Mouse (Mus musculus) bone marrow macrophage, adult 2 months (primary cell): ENCODE results near the gene Slc22a23. TPM values are rescaled to one million over a fixed set of nuclear protein-coding genes. Genes with fewer than 3 reads are reported as not detected.

Experiments
- H3K27ac ChIP-seq: 2 replicates; pipeline ENCODE4 v1.5.1; 2012; ENCODE audit warnings: low read depth, low read length; ENCODE audit not compliant: insufficient read depth
- H3K4me1 ChIP-seq: 2 replicates; pipeline ENCODE4 v1.6.1; 2012; ENCODE audit warnings: low read length; ENCODE audit not compliant: control insufficient read depth, insufficient read depth
- H3K4me3 ChIP-seq: 2 replicates; pipeline ENCODE4 v1.5.1; 2012; ENCODE audit warnings: mild to moderate bottlenecking, low read length, moderate library complexity; ENCODE audit not compliant: insufficient read depth
- CTCF ChIP-seq: IDR thresholded peaks from 2 replicates; pipeline ENCODE4 v1.5.1; 2012; ENCODE audit warnings: low read depth, mild to moderate bottlenecking, low read length, moderate library complexity
- POLR2A ChIP-seq: IDR thresholded peaks from 2 replicates; pipeline ENCODE4 v1.6.1; 2012; ENCODE audit warnings: mild to moderate bottlenecking, low read depth, low read length, borderline replicate concordance
- polyA plus RNA-seq: library from polyadenylated mRNA; stranded (reverse); fragments of >200 nt; gene quantifications from 2 replicates; pipeline ENCODE4 v1.2.4, GENCODE M21; 2012; ENCODE audit not compliant: missing spikeins, insufficient read depth, insufficient read length

Slc22a23 gene
- polyA plus RNA-seq, 1 experiment: not detected

DNA sequence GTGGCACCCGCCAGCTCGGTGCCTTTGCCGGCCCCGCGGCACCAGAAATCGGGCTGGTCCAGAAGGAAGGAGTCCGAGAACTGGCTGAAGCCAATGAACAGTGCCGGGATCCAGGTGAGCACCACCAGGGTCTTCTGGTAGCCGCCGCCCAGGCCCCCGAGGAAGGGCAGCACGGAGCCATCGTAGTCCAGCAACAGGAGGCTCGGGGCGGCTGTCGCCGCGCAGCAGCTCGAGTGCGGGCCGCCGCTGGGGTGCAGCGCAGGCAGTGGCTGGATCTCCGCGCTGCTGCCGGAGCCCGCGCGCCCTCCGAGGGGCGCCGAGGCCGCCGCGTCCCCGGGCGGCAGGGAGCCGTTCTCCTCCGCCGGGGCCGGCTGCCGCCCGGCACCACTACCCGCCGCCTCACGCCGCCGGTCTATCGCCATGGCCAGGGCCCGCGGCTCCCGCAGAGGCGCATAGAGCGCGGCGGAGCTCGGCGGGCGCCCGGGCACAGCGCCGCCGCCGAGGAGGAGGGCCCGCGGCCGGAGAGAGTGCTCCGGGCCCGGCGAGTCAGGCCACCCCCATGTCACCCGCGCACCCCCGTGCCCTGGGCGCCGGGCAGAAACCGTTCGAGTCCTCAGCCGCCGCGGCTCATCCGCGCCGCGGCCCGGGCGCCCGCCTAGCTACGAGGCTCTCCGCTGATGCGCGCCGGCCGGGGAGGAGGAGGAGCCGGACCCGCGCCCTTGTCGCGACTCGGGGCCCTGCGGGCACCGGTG, 430 bp downstream of the Slc22a23 start:
- Histone ChIP-seq H3K4me3 (peak overlapping the region; percentile 56), H3K4me1 (no peaks in the 10 kb centered on the region), H3K27ac (no peak overlapping the region)
- no peak for TF ChIP-seq POLR2A
- no peak for TF ChIP-seq CTCF

DNA sequence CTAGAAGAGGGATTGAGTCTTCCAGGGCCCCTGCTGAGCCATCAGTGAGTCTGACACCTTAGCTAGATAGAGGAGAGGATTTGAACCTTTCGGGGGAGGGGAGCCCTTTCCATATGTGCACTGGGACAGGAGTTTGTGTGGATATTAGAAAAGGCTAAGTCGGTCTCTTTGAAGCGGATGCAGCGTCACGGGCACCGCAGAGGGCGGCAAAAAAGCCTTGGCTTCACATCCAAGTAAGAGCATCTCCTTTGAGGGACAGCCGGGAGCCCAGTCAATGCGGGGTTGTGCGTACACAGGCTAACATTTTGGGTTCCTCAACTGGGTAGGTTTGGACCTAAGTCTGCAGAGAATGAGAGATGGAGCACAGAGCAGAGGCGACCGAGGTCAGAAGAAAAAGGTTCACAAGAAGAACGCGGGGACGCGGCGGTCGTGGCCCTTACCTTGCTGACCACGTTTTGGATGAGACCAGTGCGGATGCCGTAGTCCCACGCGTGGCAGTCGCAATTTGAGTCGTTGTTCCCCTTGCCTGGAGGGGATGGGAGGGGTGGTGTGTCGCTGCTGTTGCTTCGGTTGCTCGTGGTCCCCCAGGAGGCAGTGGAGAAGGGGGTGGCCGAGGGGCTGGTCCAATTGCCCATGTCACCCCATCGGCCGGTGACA, 1.1 kb downstream of the Slc22a23 start:
- Histone ChIP-seq H3K27ac (no peak overlapping the region), H3K4me3 (peak overlapping the region; percentile 56), H3K4me1 (no peaks in the 10 kb centered on the region)
- TF ChIP-seq CTCF (no peak), POLR2A (no peak)

DNA sequence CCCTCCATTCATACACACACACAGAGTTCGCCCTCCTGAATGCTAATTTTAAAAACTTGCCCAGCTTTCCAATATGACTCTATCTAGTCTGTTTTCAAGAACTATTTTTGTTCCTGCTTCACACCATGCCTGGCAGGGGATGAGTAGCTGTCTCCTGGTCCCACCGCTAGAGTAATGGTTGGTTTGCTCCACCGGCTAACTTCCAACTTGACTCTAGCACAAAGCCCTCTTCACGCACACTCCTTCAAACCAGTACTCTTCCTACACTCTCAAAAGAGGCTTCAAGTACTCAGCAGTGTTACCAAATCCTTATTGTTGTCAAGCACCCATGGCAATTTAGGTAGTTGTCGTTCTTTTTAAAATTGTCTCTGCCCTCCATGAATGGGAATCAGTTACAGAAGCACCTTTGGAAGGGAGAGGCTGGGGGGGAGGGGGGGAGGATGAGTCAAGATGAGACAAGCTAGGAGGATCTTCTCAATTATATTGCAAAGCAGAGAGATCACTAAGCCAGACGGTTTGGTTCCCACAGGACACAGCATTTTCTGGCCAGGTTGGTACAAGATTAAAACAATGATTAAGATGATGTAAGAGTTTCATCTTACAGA, 2.6 kb downstream of the Slc22a23 start:
- Histone ChIP-seq H3K27ac (no peak overlapping the region), H3K4me3 (no peak overlapping the region), H3K4me1 (no peaks in the 10 kb centered on the region)
- TF ChIP-seq POLR2A (no peak), CTCF (no peak)

DNA sequence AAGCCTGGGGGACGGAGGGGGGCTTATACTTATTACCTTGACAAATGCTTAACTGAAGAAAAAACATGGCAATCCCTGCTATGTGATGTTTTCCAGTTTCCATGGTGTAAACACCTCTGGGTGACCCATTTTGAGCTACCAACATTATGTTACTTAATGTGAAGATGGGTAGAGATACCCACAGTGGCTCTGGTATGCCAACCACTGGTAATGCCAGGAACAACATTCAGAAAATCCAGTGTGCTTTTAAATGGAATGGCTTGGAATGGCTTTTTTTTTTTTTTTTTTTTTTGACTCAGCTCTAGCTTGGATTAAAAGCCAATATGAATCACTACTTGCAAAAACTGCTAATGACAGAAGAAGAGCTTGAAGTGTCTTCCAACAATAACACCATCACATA, 8.1 kb downstream of the Slc22a23 start:
- Histone ChIP-seq H3K27ac (no peak overlapping the region), H3K4me3 (no peak overlapping the region), H3K4me1 (0 out of 2 replicates have a peak, but pooled peaks cover 2% of the 10 kb centered on the region)
- TF ChIP-seq CTCF (no peak), POLR2A (no peak)

DNA sequence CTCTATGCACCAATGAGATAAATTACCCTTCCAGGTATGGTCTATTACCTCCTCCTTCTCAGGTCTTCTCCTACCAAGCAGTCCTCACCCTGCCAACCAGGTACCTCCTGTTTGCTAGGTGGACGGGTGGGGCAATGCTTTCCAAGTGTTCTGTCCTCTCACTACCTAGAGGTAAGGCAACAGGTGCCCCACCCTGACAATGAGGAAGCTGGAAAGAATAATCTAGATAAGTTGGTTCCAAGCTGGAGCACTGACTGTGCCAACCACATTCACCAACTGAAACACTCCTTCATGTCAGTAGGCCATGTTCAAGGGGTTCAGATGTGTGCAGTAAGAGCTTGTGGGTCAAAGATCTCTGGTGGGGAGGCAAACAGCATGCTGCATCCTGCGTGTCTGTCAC, 10.1 kb downstream of the Slc22a23 start:
- no peak overlapping the region for H3K4me3 ChIP-seq
- no peak for TF ChIP-seq POLR2A
- no peak for TF ChIP-seq CTCF
- no peak overlapping the region for H3K27ac ChIP-seq
- H3K4me1 ChIP-seq: 0 out of 2 replicates have a peak, but pooled peaks cover 2% of the 10 kb centered on the region

DNA sequence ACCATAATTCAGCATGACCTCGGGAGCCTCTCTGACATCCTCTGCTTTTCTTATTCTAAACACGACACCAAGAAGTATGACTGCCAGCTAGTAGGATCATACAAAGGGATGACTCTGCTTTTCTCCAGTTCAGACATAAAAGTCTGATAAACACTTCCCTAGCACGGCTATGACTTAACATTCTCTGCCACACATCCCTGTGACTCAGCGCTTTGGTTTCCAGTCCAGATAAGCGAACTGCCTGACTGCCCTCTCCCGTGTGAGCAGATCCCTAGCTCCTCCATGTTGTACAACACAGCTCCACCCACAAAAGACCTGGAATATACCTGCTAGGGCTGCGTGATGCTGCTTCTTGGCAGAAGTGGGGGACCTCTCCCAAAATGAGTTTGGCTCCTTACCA, 12.2 kb downstream of the Slc22a23 start:
- no peak for TF ChIP-seq CTCF
- TF ChIP-seq POLR2A: no peak
- H3K4me3 ChIP-seq: no peak overlapping the region
- H3K27ac ChIP-seq: no peak overlapping the region
- 0 out of 2 replicates have a peak, but pooled peaks cover 2% of the 10 kb centered on the region for H3K4me1 ChIP-seq

DNA sequence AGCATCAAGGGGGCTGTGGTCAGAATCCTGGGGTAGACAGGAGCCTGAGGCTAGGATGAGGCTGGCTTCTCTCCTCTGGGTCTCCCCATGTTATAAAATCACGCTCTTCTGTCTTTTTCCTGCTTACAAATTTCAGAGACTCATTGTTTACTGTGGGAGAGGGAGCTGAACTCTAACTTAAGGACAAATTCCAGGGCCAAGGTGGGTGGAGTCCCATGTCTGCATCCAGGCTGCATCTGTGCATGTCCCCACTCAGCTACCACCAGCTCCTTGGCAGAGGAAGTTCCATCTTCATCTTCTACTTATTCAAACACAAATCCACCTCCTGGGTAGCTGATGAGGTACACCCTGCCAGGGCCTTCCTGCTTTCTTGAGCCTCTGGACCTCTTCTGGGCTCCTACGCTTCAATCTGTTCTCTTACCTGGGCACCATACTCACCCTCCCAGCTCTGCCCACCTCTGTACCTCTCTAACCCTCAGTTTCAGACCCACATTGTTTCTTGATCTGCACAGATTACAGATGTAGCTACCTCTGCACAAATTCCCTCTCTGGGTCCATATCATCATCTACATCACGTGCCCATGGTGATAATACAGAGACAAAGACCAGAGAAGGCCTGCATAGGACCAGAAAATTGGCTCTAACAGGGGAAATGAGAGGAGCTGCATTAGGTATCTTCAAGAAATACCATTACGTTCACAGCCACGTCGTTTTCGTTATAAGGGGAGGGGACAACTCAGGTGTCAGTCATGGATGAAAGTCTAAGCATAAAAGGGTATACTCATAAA, 13.4 kb downstream of the Slc22a23 start:
- Histone ChIP-seq H3K4me1 (0 out of 2 replicates have a peak, but pooled peaks cover 2% of the 10 kb centered on the region), H3K4me3 (no peak overlapping the region), H3K27ac (no peak overlapping the region)
- TF ChIP-seq POLR2A: no peak
- no peak for TF ChIP-seq CTCF

DNA sequence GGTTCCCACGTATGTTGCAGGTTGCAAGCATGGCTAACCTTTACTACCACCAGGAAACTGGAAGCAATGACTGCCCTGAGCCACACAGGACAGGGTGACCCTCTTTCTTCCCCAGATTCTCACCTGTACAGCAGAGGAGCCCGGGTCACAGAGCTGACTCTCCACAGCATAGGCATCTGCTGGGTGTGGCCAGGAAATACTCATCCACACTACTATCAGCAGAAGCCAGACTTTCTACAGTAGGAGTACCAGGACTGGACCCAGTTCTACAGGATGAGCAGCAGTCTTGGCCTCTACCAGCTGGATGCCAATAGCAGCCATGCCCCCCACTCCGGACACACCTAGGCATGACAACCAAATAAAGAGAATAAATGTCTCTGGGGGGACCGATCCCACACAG, 15.4 kb downstream of the Slc22a23 start:
- no peak overlapping the region for H3K4me3 ChIP-seq
- H3K4me1 ChIP-seq: 0 out of 2 replicates have a peak, but pooled peaks cover 2% of the 10 kb centered on the region
- no peak overlapping the region for H3K27ac ChIP-seq

DNA sequence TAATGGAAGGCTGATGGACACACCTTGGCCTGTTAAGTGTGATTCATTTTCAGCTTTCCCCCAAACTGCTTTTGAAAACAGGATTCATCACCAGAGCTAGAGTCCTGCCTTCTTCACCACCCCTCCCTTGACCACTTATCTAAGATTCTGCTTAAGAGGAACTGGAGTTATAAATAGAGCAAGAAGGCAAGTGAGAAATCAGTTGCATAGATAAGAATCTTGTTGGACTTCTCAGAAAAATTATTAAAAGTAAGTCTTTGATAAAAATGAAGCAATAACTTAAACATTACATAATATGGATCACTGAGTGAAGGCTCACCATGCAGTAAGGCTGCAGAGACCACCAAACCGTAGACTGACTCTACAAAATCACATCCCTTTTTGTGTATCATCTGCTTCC, 18.0 kb downstream of the Slc22a23 start:
- no peak overlapping the region for H3K4me3 ChIP-seq
- H3K4me1 ChIP-seq: no peaks in the 10 kb centered on the region
- TF ChIP-seq CTCF (no peak), POLR2A (no peak)
- H3K27ac ChIP-seq: no peak overlapping the region

More for the DNA sequence above, 15.4 kb downstream of the Slc22a23 start:
- TF ChIP-seq POLR2A: no peak
- no peak for TF ChIP-seq CTCF

DNA sequence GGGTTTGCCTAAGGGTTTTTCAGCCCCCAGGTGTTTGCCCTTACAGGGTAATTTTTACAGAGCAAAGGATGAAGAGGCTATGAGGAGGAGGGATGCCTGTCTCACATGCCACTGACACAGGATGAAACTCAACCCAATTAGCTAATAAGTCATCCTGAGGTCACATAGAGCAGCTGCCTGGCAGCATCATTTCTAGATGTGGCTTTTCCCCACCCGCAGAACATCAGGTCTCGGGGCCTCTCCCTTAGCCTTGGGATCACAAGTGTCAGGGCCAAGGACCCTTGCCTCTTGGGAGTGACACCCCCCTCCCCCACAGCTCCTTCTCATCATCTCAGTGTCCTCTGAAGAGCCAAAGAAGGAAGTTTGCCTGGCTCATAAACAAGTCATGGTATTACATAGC, 21.6 kb downstream of the Slc22a23 start:
- H3K27ac ChIP-seq: no peak overlapping the region
- no peaks in the 10 kb centered on the region for H3K4me1 ChIP-seq
- TF ChIP-seq CTCF (no peak), POLR2A (no peak)
- no peak overlapping the region for H3K4me3 ChIP-seq
